Comparison of ENCODE assay signal across 24 mouse cellular contexts in genomic region chr10:39460621-39461020, GRCm38 (mm10).
DNase-seq lines count a peak whose midpoint lies in the region; ATAC-seq and TF ChIP-seq lines count a peak whose summit lies in the region.
"Had no signal": no experiment of that assay in that cellular context is flagged by ENCODE, and none has a peak within 500 bp of the region (broad histone marks: within the 10 kb centered on the region; RNA-seq: fewer than 3 reads in every experiment).

No protein-coding gene starts in this region.

- no peaks in the 10 kb centered on the region for H3K36me3 ChIP-seq in hindbrain, postnatal 0 days (ENCODE audit: insufficient read depth, low read length)
- H3K36me3 ChIP-seq in hindbrain, embryonic 16.5 days (ENCODE audit: control insufficient read depth, insufficient read depth, low read length), result no peaks in the 10 kb centered on the region
- H3K36me3 ChIP-seq in midbrain, embryonic 14.5 days (ENCODE audit: control insufficient read depth, insufficient read depth, low read length), result no peaks in the 10 kb centered on the region
- no peaks in the 10 kb centered on the region for H3K36me3 ChIP-seq in midbrain, embryonic 15.5 days (replicated peaks)

- CTCF ChIA-PET in Patski (lab: Charles Lee), result no interaction called here

- no peak overlapping the region for H3K27ac ChIP-seq in hindbrain, postnatal 0 days
- H3K27ac ChIP-seq in hindbrain, embryonic 16.5 days (ENCODE audit: low read depth, low read length), result no peak overlapping the region
- no peak overlapping the region for H3K27ac ChIP-seq in midbrain, embryonic 14.5 days (replicated peaks; ENCODE audit: low read depth, low read length)
- no peak overlapping the region for H3K27ac ChIP-seq in midbrain, embryonic 15.5 days
- H3K27ac ChIP-seq: gastrocnemius, adult 2 months; heart, adult 2 months; layer of hippocampus, adult 2 months; limb, embryonic 13.5 days had no signal

- no peak for ATAC-seq in hindbrain, postnatal 0 days
- ATAC-seq in hindbrain, embryonic 16.5 days, result no peak
- no peak for ATAC-seq in midbrain, embryonic 14.5 days (ENCODE audit: low FRiP score, low TSS enrichment)
- ATAC-seq in midbrain, embryonic 15.5 days (replicated peaks), result no peak
- ATAC-seq in Patski, result no peak
- ATAC-seq: intestine, embryonic 16.5 days had no signal

- in situ Hi-C loops in Patski (cut with MboI; ENCODE audit: low pct_unique_long_range_greater_than_20kb), result no loop called here

- POLR2A ChIA-PET in Patski (lab: Charles Lee), result interaction anchor here (1.4 kb wide), 1 partner anchor 90 kb away, joined by 4 read pairs; no protein-coding TSS in a partner anchor

- peak; percentile 56 for DNase-seq in hindbrain, postnatal 0 days (ENCODE audit: low spot score)
- peak; percentile 65 for DNase-seq in midbrain, embryonic 14.5 days
- peak; percentile 52 for DNase-seq in Muller cell, postnatal 12 days (ENCODE audit: inconsistent ontology term)
- peak; percentile 34 for DNase-seq in Patski (ENCODE audit: low read depth, low spot score)
- DNase-seq in thymus, postnatal 14 days, result no peak
- DNase-seq: adrenal gland, postnatal 25 days; cerebellum, adult 2 months; cerebellum, postnatal 14 days; gastrocnemius, adult 2 months; gastrocnemius, postnatal 36 days; heart, adult 2 months; heart, postnatal 14 days; kidney, postnatal 25 days; right cerebral cortex, adult 18-20 months; spleen, adult 18-20 months; thymus, postnatal 25 days had no signal

- 41% methylated on average over 2 of the region's 2 CpGs for WGBS in hindbrain, postnatal 0 days
- 51% methylated on average over 2 of the region's 2 CpGs for WGBS in hindbrain, embryonic 16.5 days
- WGBS in midbrain, embryonic 14.5 days, result 53% methylated on average over 2 of the region's 2 CpGs
- WGBS in midbrain, embryonic 15.5 days, result 45% methylated on average over 2 of the region's 2 CpGs

- H3K4me1 ChIP-seq in hindbrain, postnatal 0 days (ENCODE audit: insufficient read depth, low read length), result peaks cover 32% of the 10 kb centered on the region
- peaks cover 44% of the 10 kb centered on the region for H3K4me1 ChIP-seq in hindbrain, embryonic 16.5 days (ENCODE audit: control insufficient read depth, insufficient read depth, low read depth, low read length)
- H3K4me1 ChIP-seq in midbrain, embryonic 14.5 days (ENCODE audit: control insufficient read depth, insufficient read depth, low read length), result peaks cover 39% of the 10 kb centered on the region
- H3K4me1 ChIP-seq in midbrain, embryonic 15.5 days, result peaks cover 65% of the 10 kb centered on the region

- no peak overlapping the region for H3K9ac ChIP-seq in hindbrain, postnatal 0 days (replicated peaks; ENCODE audit: low read length)
- no peak overlapping the region for H3K9ac ChIP-seq in hindbrain, embryonic 16.5 days (ENCODE audit: low read depth, low read length)
- H3K9ac ChIP-seq in midbrain, embryonic 14.5 days (replicated peaks; ENCODE audit: low read length), result no peak overlapping the region
- no peak overlapping the region for H3K9ac ChIP-seq in midbrain, embryonic 15.5 days
- H3K9ac ChIP-seq: limb, embryonic 13.5 days had no signal

- TF ChIP-seq CTCF in hindbrain, postnatal 0 days (IDR thresholded peaks at IDR 0.05; ENCODE audit: low read depth), result no peak
- no peak for TF ChIP-seq CTCF in Patski (IDR thresholded peaks at IDR 0.05)

- no peaks in the 10 kb centered on the region for H3K9me3 ChIP-seq in hindbrain, postnatal 0 days (ENCODE audit: low read length)
- H3K9me3 ChIP-seq in hindbrain, embryonic 16.5 days (ENCODE audit: control insufficient read depth, low read length), result no peaks in the 10 kb centered on the region
- H3K9me3 ChIP-seq in midbrain, embryonic 14.5 days (ENCODE audit: control insufficient read depth, low read length), result no peaks in the 10 kb centered on the region
- H3K9me3 ChIP-seq in midbrain, embryonic 15.5 days, result no peaks in the 10 kb centered on the region
- H3K9me3 ChIP-seq: G1E; limb, embryonic 13.5 days had no signal

- H3K4me2 ChIP-seq in hindbrain, postnatal 0 days (ENCODE audit: low read depth, low read length), result no peak overlapping the region
- H3K4me2 ChIP-seq in hindbrain, embryonic 16.5 days (ENCODE audit: low read length), result no peak overlapping the region
- no peak overlapping the region for H3K4me2 ChIP-seq in midbrain, embryonic 14.5 days (ENCODE audit: low read length)
- no peak overlapping the region for H3K4me2 ChIP-seq in midbrain, embryonic 15.5 days
- H3K4me2 ChIP-seq: limb, embryonic 13.5 days; liver, embryonic 11.5 days had no signal

- H3K4me3 ChIP-seq in hindbrain, postnatal 0 days (ENCODE audit: low read length), result no peak overlapping the region
- H3K4me3 ChIP-seq in hindbrain, embryonic 16.5 days (ENCODE audit: low read length), result no peak overlapping the region
- no peak overlapping the region for H3K4me3 ChIP-seq in midbrain, embryonic 14.5 days (replicated peaks; ENCODE audit: low read depth, low read length)
- no peak overlapping the region for H3K4me3 ChIP-seq in midbrain, embryonic 15.5 days
- H3K4me3 ChIP-seq: erythroblast, embryonic 14.5 days; gastrocnemius, adult 2 months; heart, adult 2 months; layer of hippocampus, adult 2 months; limb, embryonic 13.5 days had no signal

- no peaks in the 10 kb centered on the region for H3K27me3 ChIP-seq in hindbrain, postnatal 0 days (ENCODE audit: insufficient read depth, low read length)
- no peaks in the 10 kb centered on the region for H3K27me3 ChIP-seq in hindbrain, embryonic 16.5 days (replicated peaks; ENCODE audit: control insufficient read depth, insufficient read depth, low read length)
- H3K27me3 ChIP-seq in midbrain, embryonic 14.5 days (ENCODE audit: control insufficient read depth, insufficient read depth, low read length), result no peaks in the 10 kb centered on the region
- H3K27me3 ChIP-seq in midbrain, embryonic 15.5 days (replicated peaks), result no peaks in the 10 kb centered on the region
- H3K27me3 ChIP-seq in Patski, result no peaks in the 10 kb centered on the region
- H3K27me3 ChIP-seq: limb, embryonic 13.5 days had no signal
